27 mouse cellular contexts compared by ENCODE assay signal in the genomic region with DNA sequence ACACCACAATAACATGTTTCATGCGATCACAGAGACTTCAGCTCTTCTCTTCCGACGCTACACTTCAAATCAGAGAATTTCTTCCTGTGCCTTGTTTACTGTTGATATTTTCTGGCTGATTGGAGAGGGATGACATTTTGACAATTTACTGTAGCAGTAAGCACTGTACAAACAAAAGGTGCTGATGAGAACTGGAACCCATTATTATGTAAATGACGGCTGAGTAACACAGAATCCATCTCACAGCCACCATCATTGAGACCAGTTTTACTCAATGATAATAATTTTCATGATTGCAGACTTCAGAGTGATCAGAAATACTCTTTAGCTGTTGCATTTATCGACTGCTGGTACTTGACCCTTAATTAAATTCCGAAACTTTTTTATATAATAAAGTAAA.
DNase-seq lines count a peak whose midpoint lies in the region; ATAC-seq lines count a peak whose summit lies in the region.
"Had no signal": no experiment of that assay in that cellular context is flagged by ENCODE, and none has a peak within 500 bp of the region (broad histone marks: within the 10 kb centered on the region; RNA-seq: fewer than 3 reads in every experiment).

No protein-coding gene starts in this region.

- H3K9me3 ChIP-seq in forebrain, embryonic 13.5 days (replicated peaks), result no peaks in the 10 kb centered on the region
- no peaks in the 10 kb centered on the region for H3K9me3 ChIP-seq in forebrain, embryonic 10.5 days
- no peaks in the 10 kb centered on the region for H3K9me3 ChIP-seq in midbrain, embryonic 10.5 days (replicated peaks)
- H3K9me3 ChIP-seq in midbrain, embryonic 15.5 days, result no peaks in the 10 kb centered on the region
- H3K9me3 ChIP-seq in forebrain, embryonic 16.5 days (ENCODE audit: control insufficient read depth, low read length), result no peaks in the 10 kb centered on the region
- H3K9me3 ChIP-seq: embryonic facial prominence, embryonic 10.5 days; embryonic facial prominence, embryonic 13.5 days; hindbrain, embryonic 10.5 days; hindbrain, embryonic 15.5 days had no signal

- no peak overlapping the region for H3K4me2 ChIP-seq in forebrain, embryonic 13.5 days
- H3K4me2 ChIP-seq in midbrain, embryonic 15.5 days, result no peak overlapping the region
- no peak overlapping the region for H3K4me2 ChIP-seq in forebrain, embryonic 16.5 days (ENCODE audit: low read length)
- H3K4me2 ChIP-seq: embryonic facial prominence, embryonic 13.5 days; heart, embryonic 11.5 days; hindbrain, embryonic 15.5 days had no signal

- no peak overlapping the region for H3K9ac ChIP-seq in forebrain, embryonic 13.5 days
- H3K9ac ChIP-seq in midbrain, embryonic 15.5 days, result no peak overlapping the region
- no peak overlapping the region for H3K9ac ChIP-seq in forebrain, embryonic 16.5 days (replicated peaks; ENCODE audit: low read depth, low read length)
- H3K9ac ChIP-seq: embryonic facial prominence, embryonic 13.5 days; hindbrain, embryonic 15.5 days had no signal

- 57% methylated on average over 6 of the region's 6 CpGs for WGBS in forebrain, embryonic 13.5 days
- 93% methylated on average over 6 of the region's 6 CpGs for WGBS in forebrain, embryonic 10.5 days
- 94% methylated on average over 6 of the region's 6 CpGs for WGBS in midbrain, embryonic 10.5 days
- 78% methylated on average over 6 of the region's 6 CpGs for WGBS in midbrain, embryonic 15.5 days
- WGBS in forebrain, embryonic 16.5 days, result 43% methylated on average over 6 of the region's 6 CpGs

- H3K4me3 ChIP-seq in forebrain, embryonic 13.5 days, result no peak overlapping the region
- no peak overlapping the region for H3K4me3 ChIP-seq in forebrain, embryonic 10.5 days
- H3K4me3 ChIP-seq in midbrain, embryonic 10.5 days, result no peak overlapping the region
- H3K4me3 ChIP-seq in midbrain, embryonic 15.5 days, result no peak overlapping the region
- H3K4me3 ChIP-seq in forebrain, embryonic 16.5 days (replicated peaks; ENCODE audit: low read length), result no peak overlapping the region
- H3K4me3 ChIP-seq: embryonic facial prominence, embryonic 10.5 days; embryonic facial prominence, embryonic 13.5 days; erythroblast, embryonic 14.5 days; gastrocnemius, adult 2 months; hindbrain, embryonic 10.5 days; hindbrain, embryonic 15.5 days had no signal

- DNase-seq in forebrain, embryonic 10.5 days (ENCODE audit: extremely low spot score, low spot score), result no peak
- DNase-seq in midbrain, embryonic 10.5 days (ENCODE audit: low spot score), result no peak
- no peak for DNase-seq in MN1 (ENCODE audit: low spot score)
- no peak for DNase-seq in heart, postnatal 4 days
- DNase-seq: adrenal gland, adult 8-10 months; adrenal gland, postnatal 25 days; B cell, adult 2 months; cerebellum, adult 11 months; cerebellum, adult 9-11 months; cerebellum, postnatal 36 days; embryo, embryonic 11 days; gastrocnemius, adult 2 months; gastrocnemius, postnatal 14 days; kidney, adult 8-10 months had no signal

- H3K27me3 ChIP-seq in forebrain, embryonic 13.5 days, result no peaks in the 10 kb centered on the region
- no peaks in the 10 kb centered on the region for H3K27me3 ChIP-seq in forebrain, embryonic 10.5 days (ENCODE audit: poor library complexity, severe bottlenecking)
- no peaks in the 10 kb centered on the region for H3K27me3 ChIP-seq in midbrain, embryonic 10.5 days (ENCODE audit: low read depth, poor library complexity, severe bottlenecking)
- no peaks in the 10 kb centered on the region for H3K27me3 ChIP-seq in midbrain, embryonic 15.5 days (replicated peaks)
- H3K27me3 ChIP-seq in forebrain, embryonic 16.5 days (replicated peaks; ENCODE audit: control insufficient read depth, insufficient read depth, low read length), result no peaks in the 10 kb centered on the region
- H3K27me3 ChIP-seq: CH12.LX; embryonic facial prominence, embryonic 13.5 days; hindbrain, embryonic 15.5 days had no signal

- no peaks in the 10 kb centered on the region for H3K36me3 ChIP-seq in forebrain, embryonic 13.5 days (ENCODE audit: poor library complexity, severe bottlenecking)
- no peaks in the 10 kb centered on the region for H3K36me3 ChIP-seq in forebrain, embryonic 10.5 days (replicated peaks)
- H3K36me3 ChIP-seq in midbrain, embryonic 10.5 days, result no peaks in the 10 kb centered on the region
- H3K36me3 ChIP-seq in midbrain, embryonic 15.5 days (replicated peaks), result no peaks in the 10 kb centered on the region
- H3K36me3 ChIP-seq in forebrain, embryonic 16.5 days (ENCODE audit: control insufficient read depth, insufficient read depth), result no peaks in the 10 kb centered on the region
- H3K36me3 ChIP-seq: embryonic facial prominence, embryonic 10.5 days; embryonic facial prominence, embryonic 13.5 days; G1E; hindbrain, embryonic 10.5 days; hindbrain, embryonic 15.5 days had no signal

- no peak overlapping the region for H3K27ac ChIP-seq in forebrain, embryonic 13.5 days
- no peak overlapping the region for H3K27ac ChIP-seq in forebrain, embryonic 10.5 days
- peak overlapping the region; percentile 42; the same call in 1 of the 2 replicates for H3K27ac ChIP-seq in midbrain, embryonic 10.5 days (replicated peaks)
- H3K27ac ChIP-seq in midbrain, embryonic 15.5 days, result no peak overlapping the region
- H3K27ac ChIP-seq in forebrain, embryonic 16.5 days (ENCODE audit: low read length), result no peak overlapping the region
- H3K27ac ChIP-seq: embryonic facial prominence, embryonic 10.5 days; embryonic facial prominence, embryonic 13.5 days; gastrocnemius, adult 2 months; hindbrain, embryonic 10.5 days; hindbrain, embryonic 15.5 days had no signal

- peak; percentile 70; the same call in 1 of the 2 replicates for ATAC-seq in forebrain, embryonic 13.5 days
- ATAC-seq in midbrain, embryonic 15.5 days (replicated peaks), result no peak
- peak; percentile 63 for ATAC-seq in forebrain, embryonic 16.5 days
- ATAC-seq: activated CD4-positive, CD25-positive, alpha-beta regulatory T cell, adult 4 months; intestine, postnatal 0 days had no signal

- peaks cover 37% of the 10 kb centered on the region for H3K4me1 ChIP-seq in forebrain, embryonic 13.5 days
- H3K4me1 ChIP-seq in forebrain, embryonic 10.5 days, result peaks cover 12% of the 10 kb centered on the region
- peaks cover 12% of the 10 kb centered on the region for H3K4me1 ChIP-seq in midbrain, embryonic 10.5 days
- H3K4me1 ChIP-seq in midbrain, embryonic 15.5 days, result peaks cover 14% of the 10 kb centered on the region
- H3K4me1 ChIP-seq in forebrain, embryonic 16.5 days (replicated peaks; ENCODE audit: control insufficient read depth, insufficient read depth, low read length), result peaks cover 18% of the 10 kb centered on the region
- H3K4me1 ChIP-seq: embryonic facial prominence, embryonic 10.5 days had no signal
